Mouse (Mus musculus): Measurements from ENCODE around the gene Ankrd55. TPM values are rescaled to one million over a fixed set of nuclear protein-coding genes. Genes with fewer than 3 reads are reported as not detected.

The Ankrd55 gene
- total and polyA plus RNA-seq, 3 experiments, result not detected

- Histone ChIP-seq H3K9me3 (replicated peaks; ENCODE audit: insufficient read depth, low read length) (no peaks in the 10 kb centered on the region), H3K36me3 (ENCODE audit: control insufficient read depth in 1 of 2, insufficient read depth in 2 of 2, low read length in 2 of 2) (peaks cover 0 to 22% of the 10 kb centered on the region in 2 experiments; a peak in 2 of 4 replicates), H3K4me3 (ENCODE audit: control insufficient read depth in 1 of 2, insufficient read depth in 1 of 2, low read depth in 2 of 2, low read length in 2 of 2) (no peak overlapping the region), H3K27me3 (ENCODE audit: control insufficient read depth in 1 of 2, insufficient read depth in 2 of 2, low read length in 2 of 2) (no peaks in the 10 kb centered on the region), H3K79me2 (ENCODE audit: control insufficient read depth, insufficient read depth, low read length, poor library complexity) (no peaks in the 10 kb centered on the region), H3K27ac (ENCODE audit: control insufficient read depth, low read depth, low read length) (peak overlapping the region; percentile 19; the same call in 1 of the 2 replicates), H3K4me1 (ENCODE audit: control insufficient read depth in 1 of 2, insufficient read depth in 2 of 2, low read length in 2 of 2) (peaks cover 12 to 29% of the 10 kb centered on the region in 2 experiments), H3K9ac (ENCODE audit: control insufficient read depth, low read depth, low read length, poor library complexity, severe bottlenecking) (no peak overlapping the region)
- DNase-seq (ENCODE audit: low read depth, low spot score), result peak; percentile 81
- TF ChIP-seq MAX (IDR thresholded peaks at IDR 0.05; ENCODE audit: low read length), result 0 out of 2 replicates have a peak, but pooled peaks have one; percentile 51
- TF ChIP-seq GATA1 (IDR thresholded peaks at IDR 0.05; ENCODE audit: low read depth, low read length), result peak; percentile 91
- peak; percentile 53 for TF ChIP-seq SIN3A (IDR thresholded peaks at IDR 0.05; ENCODE audit: low read length)
- TF ChIP-seq ZC3H11A (IDR thresholded peaks at IDR 0.05; ENCODE audit: low read depth, low read length), result no peak
- TF ChIP-seq TCF12 (IDR thresholded peaks at IDR 0.05; ENCODE audit: low read depth, low read length), result peak; percentile 92
- no peak for TF ChIP-seq MAFK (IDR thresholded peaks at IDR 0.05; ENCODE audit: borderline replicate concordance, low read depth, low read length)
- no peak for TF ChIP-seq SMC3 (IDR thresholded peaks at IDR 0.05; ENCODE audit: low read depth, low read length)
- TF ChIP-seq RAD21 (IDR thresholded peaks at IDR 0.05; ENCODE audit: low read depth, low read length), result no peak
- TF ChIP-seq MYB (IDR thresholded peaks at IDR 0.05; ENCODE audit: low read depth, low read length), result no peak
- TF ChIP-seq MEF2A (IDR thresholded peaks at IDR 0.05; ENCODE audit: extremely low read depth, insufficient replicate concordance, low read depth, low read length, poor library complexity, severe bottlenecking), result no peak
- TF ChIP-seq MXI1 (IDR thresholded peaks at IDR 0.05; ENCODE audit: low read depth, low read length), result no peak; the same call in 1 of the 2 replicates
- TF ChIP-seq BHLHE40 (IDR thresholded peaks at IDR 0.05; ENCODE audit: borderline replicate concordance, low read depth, low read length), result 0 out of 2 replicates have a peak, but pooled peaks have one; percentile 27
- no peak for TF ChIP-seq CTCF (IDR thresholded peaks at IDR 0.05 in 2 of 3, conservative IDR thresholded peaks at IDR 0.05 in 1 of 3; ENCODE audit: control insufficient read depth in 1 of 3, insufficient read depth in 1 of 3, low read depth in 2 of 3, low read length in 3 of 3, poor library complexity in 1 of 3, severe bottlenecking in 1 of 3)
- 0 out of 2 replicates have a peak, but pooled peaks have one; percentile 42 for TF ChIP-seq MAZ (IDR thresholded peaks at IDR 0.05; ENCODE audit: low read depth, low read length)
- no peak for TF ChIP-seq E2F4 (IDR thresholded peaks at IDR 0.05; ENCODE audit: borderline replicate concordance, low read depth, low read length)
- peak; percentile 81 for TF ChIP-seq RCOR1 (IDR thresholded peaks at IDR 0.05; ENCODE audit: low read depth, low read length)
- no peak for TF ChIP-seq UBTF (IDR thresholded peaks at IDR 0.05; ENCODE audit: borderline replicate concordance, insufficient read depth, low read depth, low read length)
- no peak for TF ChIP-seq HCFC1 (IDR thresholded peaks at IDR 0.05; ENCODE audit: low read depth, low read length)
- no peak for TF ChIP-seq USF1 (IDR thresholded peaks at IDR 0.05; ENCODE audit: low read depth, low read length)
- TF ChIP-seq TBP (IDR thresholded peaks at IDR 0.05; ENCODE audit: low read depth, low read length), result no peak
- no peak for TF ChIP-seq NELFE (IDR thresholded peaks at IDR 0.05; ENCODE audit: low read depth, low read length)
- no peak for TF ChIP-seq ELF1 (IDR thresholded peaks at IDR 0.05; ENCODE audit: low read depth, low read length)
- peak; percentile 60; the same call in 1 of the 2 replicates for TF ChIP-seq ZNF384 (IDR thresholded peaks at IDR 0.05; ENCODE audit: low read depth, low read length)
- TF ChIP-seq MYC (IDR thresholded peaks at IDR 0.05; ENCODE audit: low read depth, low read length), result no peak
- no peak for TF ChIP-seq ZMIZ1 (IDR thresholded peaks at IDR 0.05; ENCODE audit: low read depth, low read length)
- peak; percentile 59 for TF ChIP-seq TAL1 (IDR thresholded peaks at IDR 0.05; ENCODE audit: low read length)
- TF ChIP-seq POLR2A (IDR thresholded peaks at IDR 0.05; ENCODE audit: control insufficient read depth in 1 of 2, insufficient read depth in 1 of 2, low read depth in 1 of 2, low read length in 2 of 2, poor library complexity in 1 of 2), result no peak
- no peak; the same call in 1 of the 2 replicates for TF ChIP-seq NRF1 (IDR thresholded peaks at IDR 0.05; ENCODE audit: insufficient read depth, low read depth, low read length, poor library complexity, severe bottlenecking)
- no peak for TF ChIP-seq JUND (IDR thresholded peaks at IDR 0.05; ENCODE audit: low read depth, low read length)
- no peak for TF ChIP-seq POLR2AphosphoS5 (IDR thresholded peaks at IDR 0.05; ENCODE audit: borderline replicate concordance, low read depth, low read length)
- TF ChIP-seq CHD2 (IDR thresholded peaks at IDR 0.05; ENCODE audit: low read length), result no peak
- TF ChIP-seq POLR2AphosphoS2 (IDR thresholded peaks at IDR 0.05; ENCODE audit: low read length), result no peak
- no peak for TF ChIP-seq USF2 (IDR thresholded peaks at IDR 0.05; ENCODE audit: borderline replicate concordance in 1 of 2, insufficient read depth in 1 of 2, low read depth in 1 of 2, low read length in 2 of 2)
- TF ChIP-seq GABPA (IDR thresholded peaks at IDR 0.05; ENCODE audit: low read depth, low read length), result no peak; the same call in 1 of the 2 replicates
- TF ChIP-seq EP300 (IDR thresholded peaks at IDR 0.05; ENCODE audit: low read depth in 1 of 2, low read length in 2 of 2), result peak; percentile 80 to 84
- no peak for TF ChIP-seq KAT2A (conservative IDR thresholded peaks at IDR 0.05; ENCODE audit: low read depth, low read length)
Measured at GRCm38 (mm10) chr13:112287571-112288224, 553 bp upstream of the Ankrd55 start.
